Mouse (Mus musculus) kidney, postnatal 4 days (tissue): ENCODE data around the gene Map4k1.
A peak's percentile ranks its signal among the peaks of the same experiment; 100 is the strongest.

Source experiments
- DNase-seq, 2 experiments: peaks; one replicate each; pipeline ENCODE4 v3.0.0; 2021; ENCODE audit warnings: mixed read lengths in 2 of 2

The Map4k1 gene

GRCm38 (mm10) chr7:29028761-29029160, 46.9 kb downstream of the Map4k1 start:
- DNase-seq, result no peak

- no peak for DNase-seq
These were observed 48.1 kb downstream of the Map4k1 start for GRCm38 (mm10) chr7:29029690-29030656.

GRCm38 (mm10) chr7:29031641-29032040, 49.8 kb downstream of the Map4k1 start:
- DNase-seq, result no peak

- no peak for DNase-seq
These were observed 50.8 kb downstream of the Map4k1 start for GRCm38 (mm10) chr7:29032685-29033084.

- no peak for DNase-seq
These were observed 55.4 kb downstream of the Map4k1 start for GRCm38 (mm10) chr7:29037261-29037660.

GRCm38 (mm10) chr7:29039604-29039984, 57.7 kb downstream of the Map4k1 start:
- peak; percentile 90 to 91 for DNase-seq

GRCm38 (mm10) chr7:29039985-29040661, 58.3 kb downstream of the Map4k1 start:
- DNase-seq, result peak; percentile 52 to 58

GRCm38 (mm10) chr7:29041194-29041593, 59.3 kb downstream of the Map4k1 start:
- DNase-seq, result no peak

- DNase-seq, result peak; percentile 74 to 83
These were observed 61.3 kb downstream of the Map4k1 start for GRCm38 (mm10) chr7:29043016-29043673.

GRCm38 (mm10) chr7:29043674-29044057, 61.8 kb downstream of the Map4k1 start:
- DNase-seq, result peak; percentile 21 to 56

- peak in 1 of 2 experiments; percentile 27 for DNase-seq
These were observed 62.5 kb downstream of the Map4k1 start for GRCm38 (mm10) chr7:29044302-29044701.

- DNase-seq, result no peak
These were observed 64.7 kb downstream of the Map4k1 start for GRCm38 (mm10) chr7:29046533-29046932.

- no peak for DNase-seq
These were observed 66.2 kb downstream of the Map4k1 start for GRCm38 (mm10) chr7:29048070-29048469.

- no peak for DNase-seq
These were observed 66.8 kb downstream of the Map4k1 start for GRCm38 (mm10) chr7:29048615-29049014.

GRCm38 (mm10) chr7:29050797-29051196, 68.9 kb downstream of the Map4k1 start:
- DNase-seq, result peak; percentile 23 to 39

GRCm38 (mm10) chr7:29052821-29053220, 71.0 kb downstream of the Map4k1 start:
- DNase-seq, result peak; percentile 46 to 62
